Mouse (Mus musculus) skeletal muscle tissue, postnatal 0 days (tissue): ENCODE data around the gene Tlr2. TPM values are rescaled to one million over a fixed set of nuclear protein-coding genes. Genes with fewer than 3 reads are reported as not detected.

ENCODE experiments used
- polyA plus RNA-seq: library from polyadenylated mRNA; unstranded; fragments of >200 nt; fragmentation: Nextera tagmentation; extraction: Ambion mirVana; gene quantifications from 2 replicates; pipeline ENCODE4 v1.2.1, GENCODE M21; 2015

Tlr2 gene
- 2.8 and 3.3 TPM in 2 replicates for polyA plus RNA-seq

GRCm38 (mm10) chr3:83841095-83841850 lies at the start of gene Tlr2:
Gene Tlr2 (minus strand): TSS chr3:83841767.

Other genes starting within 250 kb of the Tlr2 start
- 58.2 and 72.7 TPM in 2 replicates for gene Sfrp2, start 75.4 kb downstream of the Tlr2 start, polyA plus RNA-seq
- 23.0 and 27.3 TPM in 2 replicates for gene Tmem131l, start 198.4 kb upstream of the Tlr2 start, polyA plus RNA-seq